Mouse (Mus musculus): ENCODE data around the gene Pdcl2.

The Pdcl2 gene

GRCm38 (mm10) chr5:76330953-76331352, at the start of gene Pdcl2:
Gene Pdcl2 (minus strand): TSS chr5:76331156.
- DNase-seq (ENCODE audit: low spot score in 2 of 2) = no peak

- no peak for DNase-seq (ENCODE audit: low spot score in 2 of 2)
These were observed 48.3 kb upstream of the Pdcl2 start for GRCm38 (mm10) chr5:76379216-76379615.

GRCm38 (mm10) chr5:76369215-76369840, 38.4 kb upstream of the Pdcl2 start:
- no peak for DNase-seq (ENCODE audit: low spot score in 2 of 2)

GRCm38 (mm10) chr5:76365406-76365805, 34.5 kb upstream of the Pdcl2 start:
- no peak for DNase-seq (ENCODE audit: low spot score in 2 of 2)

GRCm38 (mm10) chr5:76363453-76364104, 32.6 kb upstream of the Pdcl2 start, which contains the start of gene Nmu:
Gene Nmu (minus strand): TSS chr5:76363788.
- DNase-seq (ENCODE audit: low spot score in 2 of 2) = no peak

- no peak for DNase-seq (ENCODE audit: low spot score in 2 of 2)
These were observed 29.8 kb upstream of the Pdcl2 start for GRCm38 (mm10) chr5:76360786-76361185.

GRCm38 (mm10) chr5:76360057-76360456, 29.1 kb upstream of the Pdcl2 start:
- DNase-seq (ENCODE audit: low spot score in 2 of 2) = no peak

GRCm38 (mm10) chr5:76351953-76352611, 21.1 kb upstream of the Pdcl2 start:
- DNase-seq (ENCODE audit: low spot score in 2 of 2) = no peak

GRCm38 (mm10) chr5:76351537-76351936, 20.6 kb upstream of the Pdcl2 start:
- no peak for DNase-seq (ENCODE audit: low spot score in 2 of 2)

- DNase-seq (ENCODE audit: low spot score in 2 of 2) = no peak
These were observed 15.2 kb upstream of the Pdcl2 start for GRCm38 (mm10) chr5:76346137-76346536.

GRCm38 (mm10) chr5:76340931-76341330, 10.0 kb upstream of the Pdcl2 start:
- no peak for DNase-seq (ENCODE audit: low spot score in 2 of 2)

GRCm38 (mm10) chr5:76337100-76337499, 6.1 kb upstream of the Pdcl2 start:
- peak; percentile 3 to 8 for DNase-seq (ENCODE audit: low spot score in 2 of 2)

GRCm38 (mm10) chr5:76333833-76334232, 2.9 kb upstream of the Pdcl2 start:
- no peak for DNase-seq (ENCODE audit: low spot score in 2 of 2)

GRCm38 (mm10) chr5:76327296-76327695, 3.7 kb downstream of the Pdcl2 start:
- DNase-seq (ENCODE audit: low spot score in 2 of 2) = no peak

- DNase-seq (ENCODE audit: low spot score in 2 of 2) = no peak
These were observed 5.8 kb downstream of the Pdcl2 start for GRCm38 (mm10) chr5:76325113-76325512.

GRCm38 (mm10) chr5:76321249-76322196, 9.4 kb downstream of the Pdcl2 start:
- no peak for DNase-seq (ENCODE audit: low spot score in 2 of 2)

GRCm38 (mm10) chr5:76308206-76308605, 22.8 kb downstream of the Pdcl2 start:
- no peak for DNase-seq (ENCODE audit: low spot score in 2 of 2)

- no peak for DNase-seq (ENCODE audit: low spot score in 2 of 2)
These were observed 24.7 kb downstream of the Pdcl2 start for GRCm38 (mm10) chr5:76306261-76306660.

- DNase-seq (ENCODE audit: low spot score in 2 of 2) = no peak
These were observed 25.3 kb downstream of the Pdcl2 start for GRCm38 (mm10) chr5:76305616-76306015.

GRCm38 (mm10) chr5:76304452-76305341, 26.3 kb downstream of the Pdcl2 start, which contains the start of gene Clock:
Gene Clock (minus strand): TSS chr5:76304792.
- peak; percentile 83 for DNase-seq (ENCODE audit: low spot score in 2 of 2)

Measured in spleen, postnatal 36 days (tissue).